14 mouse cellular contexts compared by ENCODE assay signal in genomic region chr15:100677675-100678074, GRCm38 (mm10).
"Had no signal": no experiment of that assay in that cellular context is flagged by ENCODE, and none has a peak within 500 bp of the region (broad histone marks: within the 10 kb centered on the region; RNA-seq: fewer than 3 reads in every experiment).

No protein-coding gene starts in this region.

- H3K4me2 ChIP-seq: limb, embryonic 13.5 days; liver, embryonic 13.5 days; midbrain, embryonic 11.5 days; midbrain, embryonic 15.5 days; neural tube, embryonic 13.5 days had no signal

- H3K4me3 ChIP-seq: intestine, embryonic 15.5 days; layer of hippocampus, adult 2 months; limb, embryonic 13.5 days; liver, embryonic 13.5 days; midbrain, embryonic 15.5 days; neural tube, embryonic 13.5 days had no signal

- H3K9me3 ChIP-seq: intestine, embryonic 15.5 days; limb, embryonic 13.5 days; liver, embryonic 13.5 days; midbrain, embryonic 15.5 days; neural tube, embryonic 13.5 days had no signal

- H3K9ac ChIP-seq: intestine, embryonic 15.5 days; limb, embryonic 13.5 days; liver, embryonic 13.5 days; midbrain, embryonic 15.5 days; neural tube, embryonic 13.5 days had no signal

- ATAC-seq: intestine, embryonic 15.5 days; midbrain, embryonic 15.5 days had no signal

- H3K27ac ChIP-seq: layer of hippocampus, adult 2 months; limb, embryonic 13.5 days; midbrain, embryonic 15.5 days; neural tube, embryonic 13.5 days had no signal

- H3K4me1 ChIP-seq: limb, embryonic 13.5 days; midbrain, embryonic 15.5 days had no signal

- H3K36me3 ChIP-seq: intestine, embryonic 15.5 days; limb, embryonic 13.5 days; liver, embryonic 13.5 days; midbrain, embryonic 15.5 days; neural tube, embryonic 13.5 days had no signal

- H3K27me3 ChIP-seq: intestine, embryonic 15.5 days; limb, embryonic 13.5 days; liver, embryonic 13.5 days; megakaryocyte, embryonic 14.5 days; midbrain, embryonic 15.5 days; neural tube, embryonic 13.5 days had no signal

- DNase-seq: kidney, adult 8-10 months; kidney, postnatal 4 days; left cerebral cortex, postnatal 4 days; liver, embryonic 13.5 days; lung, adult 18-20 months; right cerebral cortex, postnatal 25 days; thymus, postnatal 4 days had no signal
